Mouse (Mus musculus) central nervous system, embryonic 18 days (tissue): ENCODE measurements around the gene Rcsd1. TPM values are rescaled to one million over a fixed set of nuclear protein-coding genes. Genes with fewer than 3 reads are reported as not detected.

Experiments
- polyA plus RNA-seq: library from polyadenylated mRNA; depleted of rRNA; stranded (reverse); fragments of >200 nt; gene quantifications from 2 replicates; pipeline ENCODE4 v1.2.3, GENCODE M21; 2012; rRNA removed

Gene Rcsd1
- polyA plus RNA-seq = 7.8 and 9.0 TPM in 2 replicates

DNA sequence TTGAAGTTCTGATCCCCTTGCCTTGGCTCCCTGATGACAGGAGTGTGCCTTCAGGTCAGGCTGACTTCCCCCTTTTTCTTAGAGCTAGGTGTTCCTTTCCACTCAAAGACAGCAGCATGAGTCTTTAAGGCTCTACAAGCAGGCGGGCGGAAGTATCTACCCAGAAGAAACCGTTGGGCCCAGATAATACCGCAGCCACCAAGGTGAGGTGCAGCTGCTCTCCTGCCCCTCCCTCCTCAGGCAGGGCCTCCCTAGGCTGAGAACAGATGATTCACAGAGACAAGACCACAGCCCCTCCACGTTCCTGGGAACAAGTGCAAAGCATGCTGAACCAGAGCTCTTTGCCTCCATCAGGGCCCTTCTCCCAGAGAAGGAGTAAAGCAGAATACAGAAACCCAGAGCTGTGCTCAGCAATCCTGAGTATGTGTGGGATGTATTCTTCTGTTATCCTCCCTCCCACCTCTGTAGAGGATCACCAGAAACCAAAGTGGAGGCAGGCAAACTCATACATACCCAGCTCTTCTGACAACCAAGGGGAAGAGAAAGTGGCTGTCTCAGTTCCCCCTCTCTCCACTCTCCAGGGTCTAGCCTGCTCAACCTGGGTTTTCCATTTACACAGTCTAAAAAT, at the start of gene Rcsd1:
TSS of gene Rcsd1 (minus strand) at position 129 of the 628 bp plus-strand sequence.

DNA sequence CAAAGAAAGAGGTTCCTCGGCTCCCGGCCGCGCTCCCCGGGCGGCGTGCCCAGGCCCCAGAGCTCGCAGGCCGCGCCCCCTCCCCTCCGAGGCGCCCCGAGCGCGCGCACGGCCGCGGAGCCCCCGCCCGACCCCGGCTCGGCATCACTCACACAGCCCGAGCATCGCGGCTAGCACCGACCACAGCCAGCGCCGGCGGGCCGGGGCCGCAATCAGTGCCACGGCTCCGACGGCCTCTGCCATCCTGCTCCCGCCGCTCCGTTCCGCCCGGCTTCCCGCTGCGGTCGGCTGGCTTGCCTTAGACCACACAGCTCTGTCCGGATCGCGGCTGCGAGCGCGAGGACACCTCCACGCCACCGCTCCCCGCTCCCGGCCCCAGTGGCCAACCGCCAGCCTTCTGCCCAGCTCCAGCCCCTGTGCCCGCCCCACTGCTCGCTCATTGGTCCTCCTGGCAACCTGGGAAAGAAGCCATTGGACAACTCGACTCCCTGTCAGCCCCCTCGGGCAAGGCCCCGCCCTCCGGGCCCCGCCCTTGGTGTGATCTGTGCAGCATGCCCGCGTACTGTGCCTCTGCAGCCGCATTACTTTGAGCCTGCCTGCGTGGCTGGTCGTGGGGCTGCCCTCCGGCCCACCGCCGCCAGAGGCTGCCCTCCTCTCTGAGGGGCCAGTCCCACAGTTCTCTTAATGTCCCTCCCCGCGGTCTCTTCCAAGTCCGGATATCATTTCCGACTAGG, 75.2 kb downstream of the Rcsd1 start, which contains the start of gene Mpzl1:
TSS of gene Mpzl1 (minus strand) at position 388 of the 734 bp plus-strand sequence.

Other genes with a start within 250 kb of the Rcsd1 start
- gene Dcaf6, start 249.3 kb downstream of the Rcsd1 start, polyA plus RNA-seq = 40.6 and 41.2 TPM in 2 replicates
- 104 and 118 TPM in 2 replicates for gene Mpc2, start 249.1 kb downstream of the Rcsd1 start, polyA plus RNA-seq
- 0.03 and 0.10 TPM in 2 replicates for gene Adcy10, start 224.6 kb downstream of the Rcsd1 start, polyA plus RNA-seq
- 127 and 133 TPM in 2 replicates for gene Mpzl1, start 75.2 kb downstream of the Rcsd1 start, polyA plus RNA-seq
- gene Creg1, start 54.0 kb upstream of the Rcsd1 start, polyA plus RNA-seq = 14.6 and 17.7 TPM in 2 replicates
- gene Cd247, start 78.9 kb upstream of the Rcsd1 start, polyA plus RNA-seq = 0.52 and 0.87 TPM in 2 replicates